Mouse (Mus musculus): ENCODE results near the gene Sstr2.

GRCm38 (mm10) chr11:113614476-113614875, 4.7 kb upstream of the Sstr2 start:
- no peak for TF ChIP-seq EP300 (IDR thresholded peaks at IDR 0.05; ENCODE audit: low read depth)
- TF ChIP-seq CTCF (IDR thresholded peaks at IDR 0.05; ENCODE audit: low read depth) = no peak

Measured in liver, embryonic 14.5 days (tissue).